Mouse (Mus musculus) liver, postnatal 0 days (tissue): Measurements from ENCODE around the gene Gm17655.

Source experiments
- CTCF ChIP-seq: sonication (generic); IDR thresholded peaks from 2 replicates; pipeline ENCODE4 v1.5.1; 2016; ENCODE audit warnings: antibody characterized with exemption, low read depth
- EP300 ChIP-seq: IDR thresholded peaks from 2 replicates; pipeline ENCODE4 v1.6.1; 2016; ENCODE audit warnings: antibody characterized with exemption, low read depth, mild to moderate bottlenecking

DNA sequence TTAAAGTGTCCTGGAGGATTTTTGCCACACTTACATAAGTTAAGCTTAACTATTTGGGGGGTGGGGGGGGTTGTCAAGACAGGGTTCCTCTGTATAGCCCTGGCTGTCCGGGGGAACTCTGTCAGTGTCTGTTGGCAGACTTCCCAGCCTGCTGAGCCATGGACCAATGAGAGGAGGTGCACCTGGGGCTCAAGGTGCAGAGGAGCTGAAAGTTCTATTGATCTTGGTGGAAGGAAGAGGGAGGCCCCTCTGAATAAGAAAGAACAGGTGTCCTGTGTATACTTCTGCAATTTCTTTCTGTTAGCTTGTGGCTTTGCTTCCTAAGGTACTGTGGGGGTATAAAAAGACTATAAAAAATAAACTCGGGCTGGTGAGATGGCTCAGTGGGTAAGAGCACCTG is 19.2 kb upstream of the Gm17655 start:
- TF ChIP-seq CTCF: no peak
- no peak for TF ChIP-seq EP300
